Mouse (Mus musculus) lung, embryonic 14.5 days (tissue): ENCODE measurements around the gene Gm9639. TPM values are rescaled to one million over a fixed set of nuclear protein-coding genes. Genes with fewer than 3 reads are reported as not detected.
A peak's percentile ranks its signal among the peaks of the same experiment; 100 is the strongest.

Experiments used
- ATAC-seq: fragments of 200-750 bp; cut with Nextera tagmentation; 2 replicates; pipeline ENCODE4 v1.8.0; 2017; ENCODE audit warnings: mild to moderate bottlenecking, moderate TSS enrichment, moderate library complexity; ENCODE audit not compliant: insufficient read depth
- DNase-seq: peaks from one replicate; pipeline ENCODE4 v3.0.0-alpha.2; 2015
- H3K27ac ChIP-seq: fragments of 300-500 bp; sonication (generic); 2 replicates; pipeline ENCODE4 v1.5.1; 2014; ENCODE audit warnings: low read depth, mild to moderate bottlenecking, moderate library complexity
- H3K27me3 ChIP-seq: fragments of 300-500 bp; sonication (generic); 2 replicates; pipeline ENCODE4 v1.6.1; 2014; ENCODE audit warnings: low read length, control low read depth; ENCODE audit not compliant: insufficient read depth
- H3K36me3 ChIP-seq: fragments of 300-500 bp; sonication (generic); 2 replicates; pipeline ENCODE4 v1.6.1; 2014; ENCODE audit warnings: control low read depth; ENCODE audit not compliant: insufficient read depth
- H3K4me1 ChIP-seq: fragments of 300-500 bp; sonication (generic); 2 replicates; pipeline ENCODE4 v1.6.1; 2014; ENCODE audit warnings: antibody characterized with exemption, control low read depth; ENCODE audit not compliant: insufficient read depth
- H3K4me2 ChIP-seq: fragments of 300-500 bp; sonication (generic); 2 replicates; pipeline ENCODE4 v1.6.1; 2014; ENCODE audit warnings: mild to moderate bottlenecking
- H3K4me3 ChIP-seq: fragments of 300-500 bp; sonication (generic); 2 replicates; pipeline ENCODE4 v1.5.1; 2014; ENCODE audit warnings: low read depth, low read length
- H3K9ac ChIP-seq: fragments of 300-500 bp; sonication (generic); 2 replicates; pipeline ENCODE4 v1.6.1; 2014
- H3K9me3 ChIP-seq: fragments of 300-500 bp; sonication (generic); 2 replicates; pipeline ENCODE4 v1.6.1; 2016; ENCODE audit warnings: low read depth, low read length, control low read depth
- CTCF ChIP-seq: IDR thresholded peaks from 2 replicates; pipeline ENCODE4 v1.5.1; 2016; ENCODE audit warnings: antibody characterized with exemption, low read depth
- WGBS: fragments of 180-500 bp; shearing (Covaris S2); extraction: QIAGEN DNeasy Blood & Tissue Kit; methylation state at CpG from one replicate; pipeline ENCODE4 v1.1.7; 2014; 5-methylcytosine and 5-hydroxymethylcytosine counted together
- polyA plus RNA-seq: library from polyadenylated mRNA; unstranded; fragments of >200 nt; fragmentation: Nextera tagmentation; extraction: Ambion mirVana; gene quantifications from 2 replicates; pipeline ENCODE4 v1.2.1, GENCODE M21; 2014

Gm9639 gene
- not detected in 2 replicates for polyA plus RNA-seq

DNA sequence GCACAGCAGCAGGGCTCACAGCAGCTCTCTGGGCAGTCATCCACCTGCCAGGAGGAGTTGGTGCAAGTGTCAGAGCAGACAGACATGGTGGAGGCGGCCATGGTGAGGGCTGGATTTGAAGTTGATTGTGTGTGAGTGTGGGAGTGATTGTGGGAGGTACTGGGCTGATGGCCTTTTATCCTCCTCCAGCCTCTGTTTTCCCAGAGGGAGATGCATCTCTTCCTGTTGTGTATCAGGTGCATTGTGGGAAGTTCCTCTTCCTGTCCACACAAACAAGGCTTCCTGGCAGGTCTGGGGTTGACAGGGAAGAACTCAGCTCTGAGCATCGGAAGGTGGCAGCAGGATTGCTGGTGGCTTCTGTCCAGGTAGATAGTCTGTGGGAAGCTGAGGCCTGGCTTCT is at the start of gene Gm9639:
TSS of gene Gm9639 (minus strand) at position 101 of the 400 bp plus-strand sequence.
- H3K9ac ChIP-seq: no peak within 1 kb of the TSS
- no peak within 1 kb of the TSS for H3K4me3 ChIP-seq
- H3K27ac ChIP-seq: no peak within 1 kb of the TSS
- no peaks in the 10 kb centered on the region for H3K4me1 ChIP-seq
- TF ChIP-seq CTCF: no peak
- no peaks in the 10 kb centered on the region for H3K27me3 ChIP-seq
- no peak within 1 kb of the TSS for H3K4me2 ChIP-seq
- no peak for ATAC-seq
- DNase-seq: no peak
- 38% methylated on average over 2 of the region's 2 CpGs for WGBS
- H3K9me3 ChIP-seq: no peaks in the 10 kb centered on the region
- H3K36me3 ChIP-seq: no peaks in the 10 kb centered on the region

- H3K27ac ChIP-seq: no peak overlapping the region
- H3K4me1 ChIP-seq: no peaks in the 10 kb centered on the region
- DNase-seq (no peak), ATAC-seq (no peak)
- no peak overlapping the region for H3K4me2 ChIP-seq
- no peak overlapping the region for H3K9ac ChIP-seq
- no peak for TF ChIP-seq CTCF
- no peaks in the 10 kb centered on the region for H3K9me3 ChIP-seq
- no peaks in the 10 kb centered on the region for H3K27me3 ChIP-seq
- no peaks in the 10 kb centered on the region for H3K36me3 ChIP-seq
- no peak overlapping the region for H3K4me3 ChIP-seq
- WGBS: 67% methylated on average over 6 of the region's 6 CpGs
Observed at GRCm38 (mm10) chr10:77839006-77839405, 44.1 kb upstream of the Gm9639 start.

GRCm38 (mm10) chr10:77835647-77836046 is 40.8 kb upstream of the Gm9639 start, which contains the start of gene Krtap10-10:
Gene Krtap10-10, plus strand, starts transcription at chr10:77835947.
- Histone ChIP-seq H3K9me3 (no peaks in the 10 kb centered on the region), H3K4me1 (no peaks in the 10 kb centered on the region), H3K4me3 (no peak within 1 kb of the TSS), H3K27ac (no peak within 1 kb of the TSS), H3K4me2 (no peak within 1 kb of the TSS), H3K9ac (no peak within 1 kb of the TSS), H3K27me3 (no peaks in the 10 kb centered on the region), H3K36me3 (no peaks in the 10 kb centered on the region)
- no peak for TF ChIP-seq CTCF
- no peak for DNase-seq
- no peak for ATAC-seq
- WGBS: 51% methylated on average over 9 of the region's 9 CpGs

DNA sequence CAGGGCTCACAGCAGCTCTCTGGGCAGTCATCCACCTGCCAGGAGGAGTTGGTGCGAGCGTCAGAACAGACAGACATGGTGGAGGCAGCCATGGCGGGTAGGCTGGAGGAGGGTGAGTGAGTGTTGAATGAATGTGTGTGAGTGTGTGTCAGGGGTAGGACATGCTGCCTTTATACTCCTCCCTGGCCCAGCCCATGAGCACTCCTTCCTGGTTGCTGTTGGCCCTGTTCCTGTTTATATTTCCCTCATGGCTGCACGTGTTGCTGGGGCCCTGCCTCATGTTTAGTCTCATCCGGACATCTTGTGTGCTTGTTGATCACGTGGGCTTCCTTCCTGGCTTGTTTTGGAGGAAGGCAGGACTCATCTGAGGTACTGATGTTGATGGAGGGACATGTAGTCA is 32.1 kb upstream of the Gm9639 start, which contains the start of gene Krtap10-4:
TSS of gene Krtap10-4 (minus strand) at position 145 of the 400 bp plus-strand sequence.
- no peak within 1 kb of the TSS for H3K9ac ChIP-seq
- H3K4me1 ChIP-seq: no peaks in the 10 kb centered on the region
- peak; percentile 54; the same call in 1 of the 2 replicates for ATAC-seq
- H3K4me2 ChIP-seq: no peak within 1 kb of the TSS
- no peaks in the 10 kb centered on the region for H3K9me3 ChIP-seq
- no peak within 1 kb of the TSS for H3K4me3 ChIP-seq
- WGBS: 46% methylated on average over 6 of the region's 6 CpGs
- H3K27me3 ChIP-seq: no peaks in the 10 kb centered on the region
- TF ChIP-seq CTCF: no peak
- H3K27ac ChIP-seq: no peak within 1 kb of the TSS
- no peaks in the 10 kb centered on the region for H3K36me3 ChIP-seq
- peak; percentile 31 for DNase-seq

DNA sequence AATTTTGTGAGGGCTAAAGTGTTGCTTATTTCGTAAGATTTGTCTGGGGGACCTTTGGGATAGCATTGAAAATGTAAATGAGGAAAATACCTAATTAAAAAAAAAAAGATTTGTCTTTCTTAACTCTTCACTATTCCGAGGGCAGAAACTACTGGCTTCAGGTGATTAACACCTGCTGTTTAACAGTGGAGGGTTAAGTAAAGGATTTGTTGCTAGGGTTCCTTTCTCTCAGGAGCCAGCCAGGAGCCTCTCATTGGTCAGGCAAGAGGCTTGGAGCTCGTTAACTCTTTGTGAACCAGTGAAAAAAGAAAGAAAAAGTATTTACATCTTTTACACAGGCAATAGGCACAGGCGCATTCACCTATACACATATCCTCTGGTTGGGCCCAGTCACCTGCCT is 24.3 kb upstream of the Gm9639 start:
- DNase-seq: no peak
- no peaks in the 10 kb centered on the region for H3K27me3 ChIP-seq
- H3K36me3 ChIP-seq: no peaks in the 10 kb centered on the region
- no peak overlapping the region for H3K27ac ChIP-seq
- WGBS: 27% methylated on average over 4 of the region's 4 CpGs
- no peak overlapping the region for H3K9ac ChIP-seq
- H3K4me2 ChIP-seq: no peak overlapping the region
- H3K4me1 ChIP-seq: no peaks in the 10 kb centered on the region
- H3K9me3 ChIP-seq: no peaks in the 10 kb centered on the region
- H3K4me3 ChIP-seq: no peak overlapping the region
- TF ChIP-seq CTCF: no peak
- no peak for ATAC-seq

DNA sequence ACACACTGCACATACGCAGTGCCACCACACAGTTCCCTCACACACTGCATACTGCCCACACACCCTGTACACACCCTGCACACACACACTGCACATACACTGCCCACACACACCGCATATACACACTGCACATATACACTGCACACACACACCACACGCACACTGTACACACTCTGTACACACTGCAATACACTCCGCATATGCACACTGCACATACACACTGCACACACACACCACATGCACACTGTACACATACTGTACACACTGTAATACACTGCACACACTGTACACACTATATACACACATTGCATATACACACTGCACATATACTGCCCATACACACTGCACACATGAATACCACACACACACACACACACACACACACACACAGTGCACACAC is 23.6 kb upstream of the Gm9639 start:
- Histone ChIP-seq H3K4me2 (no peak overlapping the region), H3K4me3 (no peak overlapping the region), H3K9me3 (no peaks in the 10 kb centered on the region), H3K27ac (no peak overlapping the region), H3K9ac (no peak overlapping the region), H3K36me3 (no peaks in the 10 kb centered on the region), H3K27me3 (no peaks in the 10 kb centered on the region), H3K4me1 (no peaks in the 10 kb centered on the region)
- no peak for DNase-seq
- WGBS: 93% methylated on average over 4 of the region's 4 CpGs
- TF ChIP-seq CTCF: no peak
- ATAC-seq: no peak

DNA sequence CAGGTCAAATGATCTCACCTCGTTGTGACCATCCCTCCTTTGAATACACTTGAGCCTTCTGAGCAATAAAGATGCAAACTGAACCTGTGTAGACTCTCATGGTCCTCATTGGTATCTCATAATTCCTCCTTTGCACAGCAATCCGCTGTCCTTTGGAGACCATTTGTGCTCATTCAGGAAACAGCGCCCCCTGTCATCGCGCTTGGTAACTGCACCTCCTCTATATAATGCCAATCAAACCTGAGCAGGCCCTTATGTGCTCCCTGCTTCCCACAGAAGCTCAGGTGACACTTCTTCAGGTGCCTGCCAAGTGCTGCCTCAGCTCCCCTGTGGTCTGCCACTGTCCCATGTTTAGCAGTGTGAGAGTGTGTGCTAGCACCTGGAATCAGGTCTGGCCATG is 20.6 kb upstream of the Gm9639 start:
- Histone ChIP-seq H3K4me1 (no peaks in the 10 kb centered on the region), H3K9me3 (no peaks in the 10 kb centered on the region), H3K36me3 (no peaks in the 10 kb centered on the region), H3K4me2 (no peak overlapping the region), H3K27ac (no peak overlapping the region), H3K9ac (no peak overlapping the region), H3K4me3 (no peak overlapping the region), H3K27me3 (no peaks in the 10 kb centered on the region)
- ATAC-seq (no peak), DNase-seq (peak; percentile 42)
- 25% methylated on average over 5 of the region's 5 CpGs for WGBS
- peak; percentile 76 for TF ChIP-seq CTCF

GRCm38 (mm10) chr10:77814382-77814781 is 19.5 kb upstream of the Gm9639 start, which contains the start of gene Gm2696:
Gene Gm2696, plus strand, starts transcription at chr10:77814682.
- Histone ChIP-seq H3K4me3 (no peak within 1 kb of the TSS), H3K27me3 (no peaks in the 10 kb centered on the region), H3K27ac (no peak within 1 kb of the TSS), H3K9me3 (no peaks in the 10 kb centered on the region), H3K4me1 (no peaks in the 10 kb centered on the region), H3K36me3 (no peaks in the 10 kb centered on the region), H3K4me2 (no peak within 1 kb of the TSS), H3K9ac (no peak within 1 kb of the TSS)
- 24% methylated on average over 4 of the region's 4 CpGs for WGBS
- TF ChIP-seq CTCF: no peak
- no peak for DNase-seq
- ATAC-seq: no peak
